Mouse (Mus musculus) MEL (cell line): ENCODE results near the gene Shq1. TPM values are rescaled to one million over a fixed set of nuclear protein-coding genes. Genes with fewer than 3 reads are reported as not detected.

Experiments
- DNase-seq: peaks from one replicate; pipeline ENCODE4 v3.0.0; 2011; ENCODE audit warnings: low read depth, low spot score
- H3K27ac ChIP-seq: 2 replicates; pipeline ENCODE4 v1.5.1; 2012; ENCODE audit warnings: low read depth, mild to moderate bottlenecking, control low read depth, low read length, moderate library complexity; ENCODE audit not compliant: control insufficient read depth
- H3K27me3 ChIP-seq, 2 experiments: fragments of 150-350 bp in 1 of 2; sonication (generic) in 1 of 2; 2 replicates each; pipeline ENCODE4 v1.6.1; 2012; ENCODE audit warnings: low read length in 2 of 2, mild to moderate bottlenecking in 2 of 2, improper control_type of control experiment in 1 of 2, moderate library complexity in 1 of 2; ENCODE audit not compliant: insufficient read depth in 2 of 2, control insufficient read depth in 1 of 2
- H3K36me3 ChIP-seq, 2 experiments: 2 replicates each; pipeline ENCODE4 v1.6.1; 2012 to 2014; ENCODE audit warnings: low read length in 2 of 2, improper control_type of control experiment in 1 of 2, inconsistent platforms in 1 of 2, mild to moderate bottlenecking in 1 of 2; ENCODE audit not compliant: insufficient read depth in 2 of 2, control insufficient read depth in 1 of 2
- H3K4me1 ChIP-seq, 2 experiments: fragments of 150-350 bp in 1 of 2; sonication (generic) in 1 of 2; 2 replicates each; pipeline ENCODE4 v1.6.1; 2012; ENCODE audit warnings: low read length in 2 of 2, improper control_type of control experiment in 1 of 2, mild to moderate bottlenecking in 1 of 2; ENCODE audit not compliant: insufficient read depth in 2 of 2, control insufficient read depth in 1 of 2
- H3K4me3 ChIP-seq, 2 experiments: fragments of 150-350 bp in 1 of 2; sonication (generic) in 1 of 2; 2 replicates each; pipeline ENCODE4 v1.5.1; 2012; ENCODE audit warnings: low read depth in 2 of 2, low read length in 2 of 2, mild to moderate bottlenecking in 2 of 2, moderate library complexity in 2 of 2, control low read depth in 1 of 2, improper control_type of control experiment in 1 of 2; ENCODE audit not compliant: control insufficient read depth in 1 of 2, insufficient read depth in 1 of 2
- H3K79me2 ChIP-seq: 2 replicates; pipeline ENCODE4 v1.6.1; 2012; ENCODE audit warnings: mild to moderate bottlenecking, low read length, moderate library complexity; ENCODE audit not compliant: control insufficient read depth, poor library complexity, insufficient read depth
- H3K9ac ChIP-seq: 2 replicates; pipeline ENCODE4 v1.6.1; 2012; ENCODE audit warnings: low read depth, mild to moderate bottlenecking, control low read depth, low read length, moderate library complexity; ENCODE audit not compliant: control insufficient read depth, poor library complexity, severe bottlenecking
- H3K9me3 ChIP-seq: fragments of 150-350 bp; sonication (generic); replicated peaks from 2 replicates; pipeline ENCODE4 v1.6.1; 2012; ENCODE audit warnings: mild to moderate bottlenecking, low read length, improper control_type of control experiment, moderate library complexity; ENCODE audit not compliant: insufficient read depth
- CHD1 ChIP-seq: IDR thresholded peaks from 2 replicates; pipeline ENCODE4 v1.6.1; 2012; ENCODE audit warnings: low read depth, mild to moderate bottlenecking, inconsistent platforms, low read length, improper control_type of control experiment
- E2F4 ChIP-seq: IDR thresholded peaks from 2 replicates; pipeline ENCODE4 v1.6.1; 2011; ENCODE audit warnings: low read depth, low read length, improper control_type of control experiment, borderline replicate concordance
- ELF1 ChIP-seq: IDR thresholded peaks from 2 replicates; pipeline ENCODE4 v1.6.1; 2014; ENCODE audit warnings: low read depth, mild to moderate bottlenecking, inconsistent platforms, low read length, improper control_type of control experiment, moderate library complexity
- EP300 ChIP-seq, 2 experiments: IDR thresholded peaks; 2 replicates each; pipeline ENCODE4 v1.6.1; 2011; ENCODE audit warnings: improper control_type of control experiment in 2 of 2, low read length in 2 of 2, low read depth in 1 of 2, mild to moderate bottlenecking in 1 of 2
- GABPA ChIP-seq: IDR thresholded peaks from 2 replicates; pipeline ENCODE4 v1.6.1; 2012; ENCODE audit warnings: low read depth, mild to moderate bottlenecking, inconsistent platforms, low read length, improper control_type of control experiment, moderate library complexity
- HCFC1 ChIP-seq: IDR thresholded peaks from 2 replicates; pipeline ENCODE4 v1.6.1; 2012; ENCODE audit warnings: low read depth, mild to moderate bottlenecking, inconsistent platforms, low read length, improper control_type of control experiment, moderate library complexity
- KAT2A ChIP-seq: conservative IDR thresholded peaks from 2 replicates; pipeline ENCODE4 v1.6.1; 2012; ENCODE audit warnings: low read depth, low read length, improper control_type of control experiment, inconsistent platforms
- MAZ ChIP-seq: IDR thresholded peaks from 2 replicates; pipeline ENCODE4 v1.6.1; 2012; ENCODE audit warnings: low read depth, mild to moderate bottlenecking, inconsistent platforms, low read length, improper control_type of control experiment
- MEF2A ChIP-seq: IDR thresholded peaks from 2 replicates; pipeline ENCODE4 v1.6.1; 2014; ENCODE audit warnings: low read depth, mild to moderate bottlenecking, inconsistent platforms, low read length, improper control_type of control experiment; ENCODE audit not compliant: poor library complexity, insufficient replicate concordance, severe bottlenecking; ENCODE audit errors: extremely low read depth
- MXI1 ChIP-seq: IDR thresholded peaks from 2 replicates; pipeline ENCODE4 v1.6.1; 2011; ENCODE audit warnings: mild to moderate bottlenecking, low read depth, low read length, improper control_type of control experiment
- MYB ChIP-seq: IDR thresholded peaks from 2 replicates; pipeline ENCODE4 v1.6.1; 2011; ENCODE audit warnings: mild to moderate bottlenecking, low read depth, low read length, improper control_type of control experiment
- NRF1 ChIP-seq: IDR thresholded peaks from 2 replicates; pipeline ENCODE4 v1.6.1; 2014; ENCODE audit warnings: low read depth, mild to moderate bottlenecking, inconsistent platforms, low read length, improper control_type of control experiment, moderate library complexity; ENCODE audit not compliant: poor library complexity, insufficient read depth, severe bottlenecking
- POLR2A ChIP-seq, 2 experiments: IDR thresholded peaks; 2 replicates each; pipeline ENCODE4 v1.6.1; 2011 to 2012; ENCODE audit warnings: low read length in 2 of 2, mild to moderate bottlenecking in 2 of 2, control low read depth in 1 of 2, improper control_type of control experiment in 1 of 2, low read depth in 1 of 2, moderate library complexity in 1 of 2; ENCODE audit not compliant: control insufficient read depth in 1 of 2, insufficient read depth in 1 of 2, poor library complexity in 1 of 2
- POLR2AphosphoS5 ChIP-seq: IDR thresholded peaks from 2 replicates; pipeline ENCODE4 v1.6.1; 2012; ENCODE audit warnings: low read depth, borderline replicate concordance, mild to moderate bottlenecking, inconsistent platforms, low read length, moderate library complexity, mixed read lengths
- SIN3A ChIP-seq: IDR thresholded peaks from 2 replicates; pipeline ENCODE4 v1.6.1; 2012; ENCODE audit warnings: low read length, improper control_type of control experiment, inconsistent platforms
- SMC3 ChIP-seq: IDR thresholded peaks from 2 replicates; pipeline ENCODE4 v1.6.1; 2011; ENCODE audit warnings: low read depth, low read length, improper control_type of control experiment
- TBP ChIP-seq: IDR thresholded peaks from 2 replicates; pipeline ENCODE4 v1.8.0; 2011; ENCODE audit warnings: low read depth, low read length, improper control_type of control experiment
- ZNF384 ChIP-seq: IDR thresholded peaks from 2 replicates; pipeline ENCODE4 v1.6.1; 2012; ENCODE audit warnings: low read depth, mild to moderate bottlenecking, inconsistent platforms, low read length, improper control_type of control experiment
- polyA plus RNA-seq, 2 experiments: library from polyadenylated mRNA; stranded (reverse) in 1 of 2; unstranded in 1 of 2; fragments of >175 nt in 1 of 2; fragments of >200 nt in 1 of 2; gene quantifications; 2 replicates each; pipeline versions ENCODE4 v1.2.1 to v1.2.4; 2012; ENCODE audit warnings: low replicate concordance in 2 of 2, low read depth in 1 of 2; ENCODE audit not compliant: insufficient read length in 2 of 2, insufficient read depth in 1 of 2, missing spikeins in 1 of 2
- total RNA-seq: library from RNA; depleted of rRNA; stranded (reverse); fragments of 300-350 nt; gene quantifications from 2 replicates; pipeline ENCODE4 v1.2.3, GENCODE M21; 2012

Shq1 gene
- total and polyA plus RNA-seq, 3 experiments, result 20.2 to 23.5 TPM; not detected in 1

- no peak for DNase-seq
- H3K36me3 ChIP-seq, result peaks cover 0 to 2% of the 10 kb centered on the region in 2 experiments; a peak in 1 of 4 replicates
- no peaks in the 10 kb centered on the region; a peak in 1 of 4 replicates for H3K4me1 ChIP-seq
- no peak overlapping the region for H3K4me3 ChIP-seq
- H3K79me2 ChIP-seq, result no peaks in the 10 kb centered on the region
- no peak overlapping the region for H3K27ac ChIP-seq
- no peaks in the 10 kb centered on the region for H3K27me3 ChIP-seq
- H3K9ac ChIP-seq, result no peak overlapping the region
- TF ChIP-seq HCFC1, result no peak
- TF ChIP-seq MYB, result no peak
- no peak for TF ChIP-seq MXI1
- TF ChIP-seq MAZ, result no peak
- TF ChIP-seq ELF1, result no peak
- no peak for TF ChIP-seq EP300 (IDR thresholded peaks at IDR 0.05; ENCODE audit: low read depth in 1 of 2, low read length in 2 of 2)
- no peak for TF ChIP-seq SMC3
- TF ChIP-seq CHD1, result no peak
- no peak for TF ChIP-seq NRF1
- TF ChIP-seq KAT2A, result no peak
- no peak for TF ChIP-seq E2F4
- no peak for TF ChIP-seq ZNF384
- TF ChIP-seq MEF2A, result no peak
- TF ChIP-seq SIN3A, result no peak
- TF ChIP-seq GABPA, result no peak
- H3K9me3 ChIP-seq, result no peaks in the 10 kb centered on the region
These were observed 145.5 kb downstream of the Shq1 start for GRCm38 (mm10) chr6:100525496-100525895.

DNA sequence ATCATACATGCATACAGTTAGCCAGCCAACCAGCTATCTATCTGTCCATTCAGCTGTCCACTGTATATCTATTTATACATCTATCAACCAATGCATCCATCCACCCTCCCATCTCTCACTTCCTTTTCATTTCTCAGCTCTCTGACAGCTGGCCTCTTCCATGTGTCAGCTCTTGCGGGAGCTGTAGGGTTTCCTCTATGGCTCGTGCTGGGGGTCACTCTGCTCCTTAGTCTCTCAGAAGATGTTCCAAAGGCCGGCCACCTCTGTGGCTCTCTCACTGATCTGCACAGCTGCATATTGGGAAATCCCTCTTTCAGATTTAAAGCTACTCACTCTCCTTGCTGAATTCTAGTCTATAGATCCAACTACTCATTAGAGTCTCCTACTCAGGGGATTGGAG lies 148.5 kb downstream of the Shq1 start:
- Histone ChIP-seq H3K36me3 (no peaks in the 10 kb centered on the region), H3K27ac (no peak overlapping the region), H3K27me3 (no peaks in the 10 kb centered on the region), H3K4me1 (no peaks in the 10 kb centered on the region), H3K9ac (no peak overlapping the region), H3K4me3 (no peak overlapping the region), H3K9me3 (no peaks in the 10 kb centered on the region)
- no peak for DNase-seq
- TF ChIP-seq POLR2A (IDR thresholded peaks at IDR 0.05; ENCODE audit: control insufficient read depth in 1 of 2, insufficient read depth in 1 of 2, low read depth in 1 of 2, low read length in 2 of 2, poor library complexity in 1 of 2) (no peak), POLR2AphosphoS5 (no peak), TBP (no peak)
- TF ChIP-seq, all 39 proteins: peak for 0
- H3K79me2 ChIP-seq, result no peaks in the 10 kb centered on the region
